Comparison of ENCODE assay signal across 10 mouse cellular contexts in the genomic region with DNA sequence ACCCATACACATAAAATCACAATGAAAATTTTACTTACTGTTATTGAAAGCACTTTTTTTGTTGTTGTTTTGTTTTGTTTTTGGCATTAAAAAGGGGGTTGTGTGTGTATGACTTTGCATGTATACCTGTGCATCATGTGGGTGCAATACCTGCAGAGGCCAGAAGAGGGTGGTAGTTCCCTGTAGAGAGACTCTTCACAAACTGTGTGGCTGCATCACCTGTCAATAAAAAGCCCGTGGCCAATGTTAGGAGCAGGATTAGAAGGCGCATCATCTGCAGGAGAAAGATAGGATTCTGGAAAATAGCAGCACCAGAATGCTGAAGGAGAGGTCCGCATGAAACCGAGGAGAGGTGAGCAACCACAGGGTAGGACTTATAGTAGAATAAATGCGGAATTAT. TPM values are rescaled to one million over a fixed set of nuclear protein-coding genes. Genes with fewer than 3 reads are reported as not detected.
DNase-seq lines count a peak whose midpoint lies in the region; ATAC-seq and TF ChIP-seq lines count a peak whose summit lies in the region.
"Had no signal": no experiment of that assay in that cellular context is flagged by ENCODE, and none has a peak within 500 bp of the region (broad histone marks: within the 10 kb centered on the region; RNA-seq: fewer than 3 reads in every experiment).

No protein-coding gene starts in this region.

- no peak overlapping the region for H3K4me3 ChIP-seq in gastrocnemius, adult 2 months
- H3K4me3 ChIP-seq in neural tube, embryonic 11.5 days (ENCODE audit: low read depth, low read length), result no peak overlapping the region
- H3K4me3 ChIP-seq in liver, embryonic 14.5 days (ENCODE audit: insufficient read depth in 1 of 2, low read depth in 2 of 2, low read length in 2 of 2), result no peak overlapping the region
- H3K4me3 ChIP-seq: heart, embryonic 15.5 days had no signal

- no peaks in the 10 kb centered on the region for H3K9me3 ChIP-seq in neural tube, embryonic 11.5 days (ENCODE audit: control insufficient read depth, low read length)
- no peaks in the 10 kb centered on the region for H3K9me3 ChIP-seq in liver, embryonic 14.5 days (ENCODE audit: control insufficient read depth, low read length)

- no peaks in the 10 kb centered on the region for H3K27me3 ChIP-seq in neural tube, embryonic 11.5 days (ENCODE audit: control insufficient read depth, insufficient read depth, low read length)
- H3K27me3 ChIP-seq in liver, embryonic 14.5 days (ENCODE audit: control insufficient read depth, insufficient read depth, low read length), result no peaks in the 10 kb centered on the region
- H3K27me3 ChIP-seq: heart, embryonic 15.5 days had no signal

- TF ChIP-seq CTCF in gastrocnemius, adult 2 months (IDR thresholded peaks at IDR 0.05), result peak; percentile 51
- peak; percentile 82 for TF ChIP-seq CTCF in liver, embryonic 14.5 days (IDR thresholded peaks at IDR 0.05; ENCODE audit: low read depth)

- WGBS in neural tube, embryonic 11.5 days, result 89% methylated on average over 5 of the region's 5 CpGs
- 74% methylated on average over 5 of the region's 5 CpGs for WGBS in liver, embryonic 14.5 days (ENCODE audit: insufficient replicate concordance)

- no peaks in the 10 kb centered on the region for H3K36me3 ChIP-seq in neural tube, embryonic 11.5 days (ENCODE audit: control insufficient read depth, insufficient read depth, low read length)
- H3K36me3 ChIP-seq in liver, embryonic 14.5 days (replicated peaks; ENCODE audit: control insufficient read depth, insufficient read depth, low read depth), result no peaks in the 10 kb centered on the region
- H3K36me3 ChIP-seq: heart, embryonic 15.5 days had no signal

- ATAC-seq in neural tube, embryonic 11.5 days (ENCODE audit: insufficient read depth, low FRiP score, low TSS enrichment), result no peak
- ATAC-seq in liver, embryonic 14.5 days (ENCODE audit: insufficient read depth), result no peak

- intact Hi-C loops in gastrocnemius, adult 2 months (cut with DNase I), result loop anchor here (10.0 kb wide), 1 partner anchor 135 kb away; no protein-coding TSS in a partner anchor

- no peak for TF ChIP-seq EP300 in liver, embryonic 14.5 days (IDR thresholded peaks at IDR 0.05; ENCODE audit: low read depth)

- H3K9ac ChIP-seq in neural tube, embryonic 11.5 days (ENCODE audit: low read length), result no peak overlapping the region
- H3K9ac ChIP-seq in liver, embryonic 14.5 days (replicated peaks), result no peak overlapping the region
- H3K9ac ChIP-seq: heart, embryonic 15.5 days had no signal

- no peak overlapping the region for H3K4me2 ChIP-seq in neural tube, embryonic 11.5 days (ENCODE audit: low read depth)
- H3K4me2 ChIP-seq in liver, embryonic 14.5 days (ENCODE audit: low read depth), result no peak overlapping the region
- H3K4me2 ChIP-seq: heart, embryonic 15.5 days; midbrain, embryonic 11.5 days had no signal

- no peaks in the 10 kb centered on the region for H3K4me1 ChIP-seq in neural tube, embryonic 11.5 days (ENCODE audit: control insufficient read depth, insufficient read depth, low read length)
- H3K4me1 ChIP-seq in liver, embryonic 14.5 days (replicated peaks; ENCODE audit: control insufficient read depth in 2 of 2, insufficient read depth in 2 of 2, low read length in 1 of 2), result no peaks in the 10 kb centered on the region

- DNase-seq in gastrocnemius, adult 2 months, result no peak
- DNase-seq in gastrocnemius, postnatal 25 days, result no peak
- peak; percentile 42 for DNase-seq in neural tube, embryonic 11.5 days (ENCODE audit: low spot score)
- no peak for DNase-seq in neural tube, embryonic 10.5 days (ENCODE audit: extremely low spot score, low spot score)
- no peak for DNase-seq in liver, embryonic 14.5 days (ENCODE audit: low read depth in 3 of 3, low spot score in 3 of 3)
- peak; percentile 50 for DNase-seq in thymus, postnatal 0 days (ENCODE audit: low spot score)
- DNase-seq in frontal cortex, adult 2 months (ENCODE audit: extremely low spot score in 1 of 2, low spot score in 1 of 2), result no peak
- DNase-seq in cerebellum, adult 11 months, result no peak

- no peak overlapping the region for H3K27ac ChIP-seq in gastrocnemius, adult 2 months
- no peak overlapping the region for H3K27ac ChIP-seq in neural tube, embryonic 11.5 days (ENCODE audit: low read depth, low read length)
- no peak overlapping the region for H3K27ac ChIP-seq in liver, embryonic 14.5 days
- H3K27ac ChIP-seq: heart, embryonic 15.5 days had no signal

RNA-seq across cellular contexts. Expression of a gene that starts 44.9 kb away (rescaled TPM):
- total RNA-seq in gastrocnemius, adult 2 months (2021), result 1 to 10 TPM; 2.8 to 5.1 TPM
- 1 to 10 TPM; 3.6 to 3.8 TPM for total RNA-seq in gastrocnemius, postnatal 25 days (2021)
- polyA plus RNA-seq in neural tube, embryonic 11.5 days (2014; fragmentation: Nextera tagmentation; extraction: Ambion mirVana), result 0.50 and 2.0 TPM in 2 replicates
- not detected in 2 replicates for polyA plus RNA-seq in liver, embryonic 14.5 days (2012; rRNA removed)
- 1.0 TPM in 1 of 2 replicates, not detected in the other for polyA plus RNA-seq in liver, embryonic 14.5 days (2014; fragmentation: Nextera tagmentation; extraction: Ambion mirVana)
- 0.79 TPM in 1 of 2 replicates, not detected in the other for polyA plus RNA-seq in thymus, postnatal 0 days (2015; fragmentation: Nextera tagmentation; extraction: Ambion mirVana)
- polyA plus RNA-seq in frontal cortex, adult 2 months (2012; rRNA removed), result not detected in 2 replicates

Comparison
In these comparisons a context has a peak if more than half of its experiments do, and no peak if none do; other contexts are left out.
1. DNase-seq: peak in neural tube, embryonic 11.5 days (single experiment) and thymus, postnatal 0 days (single experiment); none in gastrocnemius, adult 2 months (single experiment), gastrocnemius, postnatal 25 days (single experiment), neural tube, embryonic 10.5 days (single experiment), liver, embryonic 14.5 days (0 of 3), frontal cortex, adult 2 months (0 of 2) and cerebellum, adult 11 months (single experiment).